Mouse (Mus musculus): ENCODE measurements around the gene Hsd17b12. TPM values are rescaled to one million over a fixed set of nuclear protein-coding genes. Genes with fewer than 3 reads are reported as not detected.

Gene Hsd17b12
- polyA plus RNA-seq, 1 experiment from 2014 or later = 95.1 TPM

DNA sequence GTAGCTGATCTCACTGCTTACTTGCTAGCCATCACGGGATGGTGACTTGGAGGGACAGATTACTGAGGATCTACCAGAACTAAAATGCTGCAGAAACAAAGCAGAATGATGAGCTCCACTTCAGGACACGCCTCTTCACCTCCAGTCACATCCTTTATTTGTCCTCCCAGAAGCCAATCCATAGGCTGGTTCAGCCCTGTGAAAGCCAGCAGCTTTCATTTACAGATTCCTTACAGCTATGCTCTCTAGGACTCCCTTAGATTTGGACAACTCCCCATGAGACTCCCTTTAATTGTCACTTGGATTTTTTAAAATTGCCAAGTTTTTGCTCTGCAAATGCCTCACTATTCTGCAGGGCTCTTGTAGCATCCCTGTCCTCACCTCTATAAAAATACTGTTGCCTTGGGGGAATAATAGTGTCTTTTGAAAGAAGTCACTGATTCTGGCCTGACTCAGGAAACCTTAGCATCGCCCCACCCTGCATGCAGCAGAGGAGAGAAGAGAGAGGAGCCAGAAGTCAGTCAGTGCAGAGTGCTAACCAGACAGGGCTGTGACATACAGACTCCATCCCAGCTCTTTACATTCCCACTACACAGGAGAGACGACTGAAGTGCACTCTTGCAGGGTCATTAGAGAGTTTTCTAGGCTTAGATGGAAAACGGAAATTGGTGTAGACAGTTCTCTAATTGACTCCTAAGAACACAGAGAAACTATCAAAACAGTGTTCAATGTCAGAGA lies 108.9 kb downstream of the Hsd17b12 start:
- CTCF ChIA-PET = interaction anchor here (1.7 to 1.8 kb wide), 2 partner anchors 12 to 13 kb away, joined by 4 read pairs; no protein-coding TSS in a partner anchor
- H3K27me3 ChIP-seq = no peaks in the 10 kb centered on the region
- no peak for TF ChIP-seq CTCF (IDR thresholded peaks at IDR 0.05)
- no peak for DNase-seq (ENCODE audit: low read depth, low spot score)
- POLR2A ChIA-PET = no interaction called here
- in situ Hi-C loops (cut with MboI; ENCODE audit: low pct_unique_long_range_greater_than_20kb) = no loop called here
- no peak for ATAC-seq

DNA sequence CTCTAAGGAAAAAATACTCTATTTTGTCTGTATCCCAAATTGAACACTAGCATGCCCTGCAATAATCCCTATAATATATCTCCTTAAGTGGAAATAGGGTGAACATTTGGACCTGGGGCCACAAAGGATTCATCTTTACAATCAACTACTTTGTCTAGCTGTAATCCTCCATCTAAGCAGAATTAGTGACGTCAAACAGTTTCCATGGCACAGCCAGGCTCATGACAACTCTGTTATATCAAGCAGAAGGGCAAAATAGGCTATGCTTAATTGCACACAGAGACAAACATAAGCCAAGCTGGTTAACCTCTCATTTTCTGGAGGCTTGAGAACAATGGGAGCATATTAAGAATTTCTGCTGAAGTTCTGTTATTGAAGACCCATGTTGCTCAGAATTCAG lies 109.5 kb downstream of the Hsd17b12 start:
- no peak for DNase-seq (ENCODE audit: low read depth, low spot score)
- ATAC-seq = no peak
- ChIA-PET CTCF (interaction anchor here (1.2 to 1.8 kb wide), 2 partner anchors 12 kb away, joined by 4 read pairs; no protein-coding TSS in a partner anchor), POLR2A (no interaction called here)
- TF ChIP-seq CTCF (IDR thresholded peaks at IDR 0.05) = no peak
- in situ Hi-C loops (cut with MboI; ENCODE audit: low pct_unique_long_range_greater_than_20kb) = no loop called here
- no peaks in the 10 kb centered on the region for H3K27me3 ChIP-seq

DNA sequence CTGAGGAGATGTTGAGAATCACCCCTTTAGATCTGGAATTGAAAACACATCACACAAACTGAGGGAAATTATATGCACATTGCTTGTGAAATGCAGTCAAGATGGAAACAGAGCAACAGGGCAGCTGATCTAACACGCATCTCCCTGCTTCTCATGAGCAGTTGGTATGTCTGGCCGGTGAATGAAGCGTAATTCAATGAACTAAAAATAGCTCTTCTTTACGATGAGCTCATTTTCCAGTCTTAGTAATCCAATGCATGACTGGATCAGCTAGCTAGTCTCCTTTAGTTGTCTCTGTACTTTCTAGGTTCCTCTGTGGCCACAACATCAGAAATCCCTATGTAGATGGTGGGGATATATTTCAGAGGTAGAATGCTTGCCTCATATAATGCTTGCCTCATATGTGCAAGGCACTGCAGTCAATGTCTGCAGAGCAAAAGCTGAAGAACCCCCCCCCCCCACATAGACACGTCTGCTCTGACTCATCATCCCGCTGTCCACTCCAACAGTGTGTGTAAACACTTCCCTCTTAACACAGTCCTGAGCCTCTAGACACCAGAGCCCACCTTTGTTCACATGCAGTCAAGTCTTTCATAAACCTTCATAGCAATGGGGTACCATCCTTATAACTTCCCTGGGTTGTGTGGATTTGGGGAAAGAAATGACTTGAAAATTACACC lies 112.2 kb downstream of the Hsd17b12 start:
- ChIA-PET POLR2A (interaction anchor here (0.6 kb wide), 1 partner anchor 261 kb away, joined by 3 read pairs; no protein-coding TSS in a partner anchor), CTCF (interaction anchor here (1.5 kb wide), 2 partner anchors 9 to 10 kb away, joined by 4 to 6 read pairs; no protein-coding TSS in a partner anchor)
- DNase-seq (ENCODE audit: low read depth, low spot score) (peak; percentile 82), ATAC-seq (peak; percentile 94)
- TF ChIP-seq CTCF (IDR thresholded peaks at IDR 0.05) = no peak
- in situ Hi-C loops (cut with MboI; ENCODE audit: low pct_unique_long_range_greater_than_20kb) = no loop called here
- H3K27me3 ChIP-seq = no peaks in the 10 kb centered on the region

DNA sequence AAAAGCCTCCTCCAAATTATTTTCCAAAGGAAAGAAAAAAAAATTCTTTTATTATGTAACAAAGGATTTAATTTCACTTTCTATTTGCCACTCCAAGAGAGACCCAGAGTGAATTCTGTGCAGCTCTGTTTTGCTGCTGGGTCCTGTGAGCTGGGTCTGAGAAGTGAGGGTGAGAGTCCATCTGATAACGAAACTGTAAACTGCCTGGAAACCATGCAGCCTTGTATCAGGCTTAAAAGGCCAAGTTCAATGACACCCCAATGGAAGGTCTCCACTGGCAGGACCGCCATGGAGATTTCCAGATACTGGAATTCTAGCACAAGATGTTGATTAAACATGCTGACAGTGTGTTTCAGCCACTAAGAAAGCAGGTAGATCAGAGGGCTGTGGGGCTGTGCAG lies 113.6 kb downstream of the Hsd17b12 start:
- H3K27me3 ChIP-seq = no peaks in the 10 kb centered on the region
- ChIA-PET CTCF (no interaction called here), POLR2A (no interaction called here)
- no peak for TF ChIP-seq CTCF (IDR thresholded peaks at IDR 0.05)
- DNase-seq (ENCODE audit: low read depth, low spot score) (no peak), ATAC-seq (no peak)
- in situ Hi-C loops (cut with MboI; ENCODE audit: low pct_unique_long_range_greater_than_20kb) = no loop called here

DNA sequence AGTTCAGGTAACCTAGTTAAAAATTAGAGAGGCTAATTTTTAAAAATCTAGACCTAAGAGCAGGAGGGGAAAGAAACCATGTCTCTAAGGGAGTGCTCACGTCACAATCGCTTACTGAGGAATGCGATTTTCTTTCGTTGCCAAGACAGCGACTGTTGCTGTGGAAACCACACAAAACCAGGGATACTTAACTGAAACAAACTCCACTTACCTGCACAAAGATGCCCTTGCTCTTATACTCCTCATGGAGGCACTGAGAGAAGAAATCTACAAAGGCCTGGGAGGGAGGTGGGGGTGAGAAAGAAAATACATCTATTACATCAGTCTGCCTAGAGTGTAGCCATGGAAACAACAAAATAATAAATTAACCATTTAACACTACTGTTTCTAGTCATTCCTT lies 114.1 kb downstream of the Hsd17b12 start:
- CTCF ChIA-PET = no interaction called here
- H3K27me3 ChIP-seq = no peaks in the 10 kb centered on the region
- no peak for TF ChIP-seq CTCF (IDR thresholded peaks at IDR 0.05)
- in situ Hi-C loops (cut with MboI; ENCODE audit: low pct_unique_long_range_greater_than_20kb) = no loop called here
- DNase-seq (ENCODE audit: low read depth, low spot score) (no peak), ATAC-seq (no peak)
- POLR2A ChIA-PET = no interaction called here

DNA sequence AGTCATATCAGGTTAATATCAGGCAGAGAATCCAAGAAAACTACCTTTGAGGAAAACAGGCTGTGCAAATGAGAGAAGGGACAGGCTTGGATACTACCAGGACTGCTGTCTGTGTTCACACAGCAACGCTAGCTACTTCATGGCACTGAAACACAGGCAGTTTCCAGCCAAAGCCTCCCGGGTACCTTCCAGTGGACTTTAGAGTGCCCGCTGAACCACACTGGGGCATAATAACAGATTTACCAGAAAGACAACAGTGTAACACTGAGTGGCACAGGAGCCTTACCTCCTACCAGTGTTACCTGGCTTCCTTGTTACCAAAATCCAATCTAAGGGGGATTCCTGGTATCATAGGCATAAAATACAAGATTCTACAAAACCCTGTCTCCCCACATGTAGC lies 115.3 kb downstream of the Hsd17b12 start:
- ChIA-PET POLR2A (no interaction called here), CTCF (interaction anchor here (0.8 to 2.7 kb wide), 3 partner anchors 12 to 203 kb away, joined by 3 to 8 read pairs (median 3); no protein-coding TSS in a partner anchor)
- no peaks in the 10 kb centered on the region for H3K27me3 ChIP-seq
- in situ Hi-C loops (cut with MboI; ENCODE audit: low pct_unique_long_range_greater_than_20kb) = no loop called here
- no peak for DNase-seq (ENCODE audit: low read depth, low spot score)
- ATAC-seq = no peak
- no peak for TF ChIP-seq CTCF (IDR thresholded peaks at IDR 0.05)

DNA sequence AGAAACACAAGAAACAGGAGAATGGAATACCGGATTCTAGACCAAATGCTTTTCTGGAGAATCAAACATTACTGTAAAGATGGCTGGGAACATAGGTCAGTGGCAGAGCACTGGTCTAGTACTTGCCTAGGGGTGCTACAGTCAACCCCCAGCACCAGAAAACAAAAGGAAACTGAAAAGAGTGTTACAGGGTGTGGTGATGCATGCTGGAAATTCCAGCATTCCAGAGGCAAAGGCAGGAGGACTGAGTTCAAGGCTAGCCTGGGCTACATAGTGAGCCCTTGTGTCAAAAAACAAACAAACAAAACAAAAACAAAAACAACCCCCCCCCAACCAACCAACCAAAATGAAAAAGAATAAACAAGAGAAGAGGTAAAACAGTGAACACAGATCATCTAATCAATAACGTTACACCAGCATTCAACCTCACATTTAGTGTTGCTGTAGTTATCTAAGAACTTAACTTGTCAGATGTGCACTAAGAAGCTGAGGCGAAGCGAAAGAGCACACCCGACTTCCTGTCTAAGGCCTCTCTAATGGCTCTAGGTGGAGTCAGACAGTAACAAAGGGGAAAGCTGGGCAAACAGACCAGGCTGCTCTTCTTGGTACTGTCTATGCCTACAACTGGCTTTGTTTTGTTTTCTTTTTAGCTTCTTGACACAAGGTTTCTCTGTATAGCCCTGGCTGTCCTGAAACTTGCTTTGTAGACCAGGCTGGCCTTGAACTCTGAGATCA lies 117.2 kb downstream of the Hsd17b12 start:
- no peak for DNase-seq (ENCODE audit: low read depth, low spot score)
- no peak for TF ChIP-seq CTCF (IDR thresholded peaks at IDR 0.05)
- ChIA-PET CTCF (interaction anchor here (0.9 to 2.7 kb wide), 3 partner anchors 9 to 205 kb away, joined by 3 to 8 read pairs (median 4); no protein-coding TSS in a partner anchor), POLR2A (no interaction called here)
- in situ Hi-C loops (cut with MboI; ENCODE audit: low pct_unique_long_range_greater_than_20kb) = no loop called here
- H3K27me3 ChIP-seq = no peaks in the 10 kb centered on the region
- no peak for ATAC-seq

DNA sequence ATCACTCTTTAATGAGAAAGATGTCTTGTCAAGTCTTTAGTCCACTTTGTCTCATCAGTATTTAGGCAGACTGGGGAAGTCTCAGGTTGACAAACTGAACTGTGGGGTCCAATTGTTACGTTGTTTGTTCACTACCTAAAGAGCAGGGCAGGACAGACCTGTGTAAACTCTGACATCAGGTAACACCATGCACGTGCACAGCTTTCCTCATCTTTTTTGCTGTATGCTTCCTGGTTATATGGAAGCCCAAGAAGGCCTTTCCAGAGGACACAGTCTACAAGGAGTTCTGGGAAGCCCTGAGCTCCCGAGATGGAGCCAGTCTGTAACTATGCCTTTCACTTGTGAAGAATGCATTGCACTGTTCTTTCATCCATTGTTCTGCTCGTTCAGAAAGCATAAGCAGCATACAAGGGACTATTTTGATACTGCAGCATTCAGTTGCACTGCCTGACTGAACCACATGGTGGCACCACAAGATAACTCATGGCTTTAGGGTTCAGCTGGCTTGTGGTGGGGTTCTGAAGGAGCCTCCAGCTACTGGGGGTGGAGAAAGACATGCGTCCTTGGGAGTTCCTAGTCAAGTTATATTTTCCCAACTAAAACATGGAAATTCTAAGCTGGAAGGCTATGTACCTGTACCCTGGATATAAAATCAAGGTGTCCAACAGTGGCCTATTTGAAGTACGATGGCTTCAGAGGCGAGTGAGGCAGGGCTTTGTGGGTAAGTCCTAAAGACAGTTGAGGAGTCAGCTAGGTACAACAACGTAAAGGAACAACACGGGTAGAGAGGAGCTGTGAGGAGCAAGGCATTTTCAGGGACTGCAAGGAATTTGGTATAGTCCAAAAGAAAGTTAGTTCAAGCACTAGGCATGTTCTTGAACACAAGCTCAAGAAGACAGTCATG lies 122.1 kb downstream of the Hsd17b12 start:
- ChIA-PET CTCF (interaction anchor here (0.7 to 2.3 kb wide), 18 partner anchors 10 to 255 kb away, joined by 3 to 9 read pairs (median 4); no protein-coding TSS in a partner anchor), POLR2A (interaction anchor here (0.6 kb wide), 1 partner anchor 75 kb away, joined by 3 read pairs; no protein-coding TSS in a partner anchor)
- ATAC-seq = no peak
- peak; percentile 91 for TF ChIP-seq CTCF (IDR thresholded peaks at IDR 0.05)
- DNase-seq (ENCODE audit: low read depth, low spot score) = peak; percentile 22
- no peaks in the 10 kb centered on the region for H3K27me3 ChIP-seq
- in situ Hi-C loops (cut with MboI; ENCODE audit: low pct_unique_long_range_greater_than_20kb) = no loop called here

DNA sequence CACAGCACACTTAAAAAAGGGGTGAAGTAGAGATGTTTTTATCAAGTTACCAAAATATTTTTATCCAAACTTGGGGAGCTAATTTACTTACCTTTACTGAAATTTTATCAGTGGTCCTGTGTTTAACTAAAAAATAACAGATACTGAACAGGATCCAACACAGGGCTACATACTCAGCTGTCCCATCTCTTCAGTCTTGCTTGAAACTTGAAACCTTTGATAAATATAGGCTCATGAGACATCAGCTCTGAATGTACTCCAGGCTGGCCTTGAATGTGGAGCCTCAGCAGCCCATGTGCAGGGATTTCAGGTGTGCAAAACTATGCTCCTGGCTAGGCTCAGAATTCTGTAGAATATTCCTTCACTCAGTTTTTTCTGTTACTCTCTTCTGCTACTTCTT lies 127.2 kb downstream of the Hsd17b12 start:
- ChIA-PET POLR2A (interaction anchor here (0.7 kb wide), 1 partner anchor 128 kb away, joined by 4 read pairs; no protein-coding TSS in a partner anchor), CTCF (no interaction called here)
- TF ChIP-seq CTCF (IDR thresholded peaks at IDR 0.05) = no peak
- H3K27me3 ChIP-seq = no peaks in the 10 kb centered on the region
- no peak for DNase-seq (ENCODE audit: low read depth, low spot score)
- in situ Hi-C loops (cut with MboI; ENCODE audit: low pct_unique_long_range_greater_than_20kb) = loop anchor here (5.0 kb wide), 1 partner anchor 262 kb away; no protein-coding TSS in a partner anchor
- no peak for ATAC-seq

DNA sequence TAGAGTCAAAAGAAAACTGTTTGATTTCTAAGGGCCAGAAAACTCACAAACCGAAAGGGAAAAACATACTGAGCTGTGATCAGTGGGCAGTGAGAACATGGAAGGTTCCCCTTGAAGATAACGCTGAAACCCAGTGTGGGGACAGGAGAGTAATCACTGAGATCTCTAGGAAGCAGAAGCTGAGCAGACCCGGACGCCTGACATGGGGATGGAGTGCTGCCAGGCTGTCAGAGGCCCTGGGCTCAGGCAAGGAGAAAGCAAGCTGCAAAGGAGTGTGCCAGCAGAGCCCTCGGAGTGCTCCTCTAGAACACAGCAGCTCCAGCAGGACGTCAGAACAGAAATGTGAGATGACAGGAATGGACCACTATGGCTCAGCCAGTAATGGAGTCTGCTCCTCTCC lies 133.1 kb downstream of the Hsd17b12 start:
- H3K27me3 ChIP-seq = no peaks in the 10 kb centered on the region
- DNase-seq (ENCODE audit: low read depth, low spot score) (no peak), ATAC-seq (no peak)
- CTCF ChIA-PET = no interaction called here
- POLR2A ChIA-PET = no interaction called here
- TF ChIP-seq CTCF (IDR thresholded peaks at IDR 0.05) = no peak
- in situ Hi-C loops (cut with MboI; ENCODE audit: low pct_unique_long_range_greater_than_20kb) = no loop called here

Data from Patski (cell line).